Mouse (Mus musculus) v-Abl transformed pro-B cells (cell line): Measurements from ENCODE around the gene Rai14.
"Not testable (repeated sequence)": the region's sequence is repeated elsewhere in the genome, so short reads cannot be mapped to it uniquely, and the experiment has no call there.

ENCODE experiments used
- in situ Hi-C, 2 experiments: fragments of 400-800 bp; cut with MboI; formaldehyde crosslinking; loops; one replicate each; pipeline ENCODE4 v1.15.1; 2025; ENCODE audit not compliant: unreplicated experiment in 2 of 2

The Rai14 gene

GRCm38 (mm10) chr15:10584359-10585187 lies 129.9 kb downstream of the Rai14 start:
- in situ Hi-C loops = loop anchor here (10.0 to 25.0 kb wide), 3 partner anchors 847 to 1147 kb away; partner anchors contain the start of genes Capsl (in 1 of the 2) and Spef2 (in 1 of the 2)

- in situ Hi-C loops = loop anchor here (10.0 to 25.0 kb wide), 3 partner anchors 846 to 1146 kb away; partner anchors contain the start of genes Capsl (in 1 of the 2) and Spef2 (in 1 of the 2)
Observed at GRCm38 (mm10) chr15:10583408-10583807, 131.0 kb downstream of the Rai14 start.

- in situ Hi-C loops = loop anchor here (25.0 kb wide), 2 partner anchors 842 to 1142 kb away; partner anchors contain the start of genes Capsl (in 1 of the 2) and Spef2 (in 1 of the 2)
Observed at GRCm38 (mm10) chr15:10579159-10579558, 135.3 kb downstream of the Rai14 start.

- in situ Hi-C loops = no loop called here
Observed at GRCm38 (mm10) chr15:10566486-10566885, 147.9 kb downstream of the Rai14 start.

- in situ Hi-C loops = no loop called here
Observed at GRCm38 (mm10) chr15:10564201-10564600, 150.2 kb downstream of the Rai14 start.

- in situ Hi-C loops = no loop called here
Observed at GRCm38 (mm10) chr15:10562281-10562680, 152.1 kb downstream of the Rai14 start.

GRCm38 (mm10) chr15:10560005-10560404 lies 154.4 kb downstream of the Rai14 start:
- in situ Hi-C loops = no loop called here

- in situ Hi-C loops = no loop called here
Observed at GRCm38 (mm10) chr15:10558465-10558864, 156.0 kb downstream of the Rai14 start, which contains the start of gene Ttc23l. Gene Ttc23l, minus strand, starts transcription at chr15:10558668.

GRCm38 (mm10) chr15:10554336-10554735 lies 160.1 kb downstream of the Rai14 start:
- in situ Hi-C loops = no loop called here

GRCm38 (mm10) chr15:10540271-10541088 lies 173.9 kb downstream of the Rai14 start:
- in situ Hi-C loops = no loop called here

GRCm38 (mm10) chr15:10535969-10536368 lies 178.5 kb downstream of the Rai14 start:
- in situ Hi-C loops = no loop called here

- in situ Hi-C loops = no loop called here
Observed at GRCm38 (mm10) chr15:10534591-10534990, 179.8 kb downstream of the Rai14 start.

- in situ Hi-C loops = not testable (repeated sequence)
Observed at GRCm38 (mm10) chr15:10533361-10533760, 181.1 kb downstream of the Rai14 start.

GRCm38 (mm10) chr15:10531352-10531751 lies 183.1 kb downstream of the Rai14 start:
- in situ Hi-C loops = no loop called here

GRCm38 (mm10) chr15:10525896-10526295 lies 188.5 kb downstream of the Rai14 start:
- in situ Hi-C loops = no loop called here
